ENCODE assay signal across 19 mouse cellular contexts in the genomic region with DNA sequence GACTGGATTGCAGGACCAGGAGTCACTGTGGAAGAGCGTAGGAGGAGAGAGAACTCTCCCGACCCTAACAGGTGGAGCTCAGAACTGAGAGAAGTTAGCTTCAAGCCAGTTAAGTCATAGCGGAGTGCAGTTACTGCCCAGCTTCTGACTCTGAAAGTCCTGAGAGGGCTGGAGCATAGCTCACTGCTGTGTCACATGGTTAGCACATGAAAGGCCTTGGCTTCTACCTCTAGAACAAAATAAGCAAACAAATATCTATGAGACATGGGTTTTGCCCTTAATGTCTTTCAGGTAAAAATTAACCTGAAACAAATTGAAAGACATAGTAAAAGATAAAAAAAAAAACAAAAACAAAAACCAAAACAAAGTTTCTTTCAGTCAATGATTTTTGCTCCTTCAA.
DNase-seq lines count a peak whose midpoint lies in the region; TF ChIP-seq lines count a peak whose summit lies in the region.
"Had no signal": no experiment of that assay in that cellular context is flagged by ENCODE, and none has a peak within 500 bp of the region (broad histone marks: within the 10 kb centered on the region; RNA-seq: fewer than 3 reads in every experiment).

No protein-coding gene starts in this region.

- no peak overlapping the region for H3K4me3 ChIP-seq in left cerebral cortex, adult 2 months
- H3K4me3 ChIP-seq in midbrain, embryonic 10.5 days = no peak overlapping the region
- H3K4me3 ChIP-seq: embryonic facial prominence, embryonic 15.5 days; erythroblast, embryonic 14.5 days; forebrain, embryonic 10.5 days; hindbrain, embryonic 12.5 days had no signal

- peak overlapping the region; percentile 66; the same call in 1 of the 2 replicates for H3K27ac ChIP-seq in left cerebral cortex, adult 2 months
- H3K27ac ChIP-seq in midbrain, embryonic 10.5 days (replicated peaks) = no peak overlapping the region
- H3K27ac ChIP-seq: embryonic facial prominence, embryonic 15.5 days; forebrain, embryonic 10.5 days; hindbrain, embryonic 12.5 days had no signal

- 83% methylated on average over 3 of the region's 3 CpGs for WGBS in midbrain, embryonic 10.5 days

- no peaks in the 10 kb centered on the region for H3K27me3 ChIP-seq in midbrain, embryonic 10.5 days (ENCODE audit: low read depth, poor library complexity, severe bottlenecking)
- H3K27me3 ChIP-seq: embryonic facial prominence, embryonic 15.5 days; hindbrain, embryonic 12.5 days had no signal

- peak; percentile 13 for DNase-seq in kidney, adult 18-20 months
- no peak for DNase-seq in kidney, postnatal 10 days
- DNase-seq in left cerebral cortex, adult 2 months (ENCODE audit: extremely low spot score in 1 of 2, low spot score in 2 of 2) = no peak
- DNase-seq in left cerebral cortex, adult 18-20 months (ENCODE audit: low spot score in 2 of 2) = no peak
- peak; percentile 30 to 44 for DNase-seq in kidney, postnatal 25 days
- DNase-seq in midbrain, embryonic 10.5 days (ENCODE audit: low spot score) = no peak
- DNase-seq: adrenal gland, adult 2 months; adrenal gland, postnatal 25 days; cerebellum, adult 18-20 months; cerebellum, postnatal 14 days; embryo, embryonic 11 days; gastrocnemius, postnatal 36 days; heart, adult 11 months; heart, postnatal 10 days; heart, postnatal 4 days had no signal

- intact Hi-C loops in left cerebral cortex, adult 2 months (cut with DNase I) = no loop called here

- H3K36me3 ChIP-seq in midbrain, embryonic 10.5 days = no peaks in the 10 kb centered on the region
- H3K36me3 ChIP-seq: embryonic facial prominence, embryonic 15.5 days; forebrain, embryonic 10.5 days; hindbrain, embryonic 12.5 days had no signal

- no peaks in the 10 kb centered on the region for H3K9me3 ChIP-seq in midbrain, embryonic 10.5 days (replicated peaks)
- H3K9me3 ChIP-seq: embryonic facial prominence, embryonic 15.5 days; forebrain, embryonic 10.5 days; hindbrain, embryonic 12.5 days had no signal

- TF ChIP-seq CTCF in left cerebral cortex, adult 2 months (IDR thresholded peaks at IDR 0.05) = no peak

- H3K4me1 ChIP-seq in midbrain, embryonic 10.5 days = peaks cover 7% of the 10 kb centered on the region; the same call in 1 of the 2 replicates
- H3K4me1 ChIP-seq: embryonic facial prominence, embryonic 15.5 days had no signal

Comparison
In these comparisons a context has a peak if more than half of its experiments do, and no peak if none do; other contexts are left out.
1. DNase-seq: peak in kidney, adult 18-20 months (single experiment) and kidney, postnatal 25 days (2 of 2); none in kidney, postnatal 10 days (single experiment), left cerebral cortex, adult 2 months (0 of 2), left cerebral cortex, adult 18-20 months (0 of 2) and midbrain, embryonic 10.5 days (single experiment).